Mouse (Mus musculus): ENCODE data around the gene Mocs2. TPM values are rescaled to one million over a fixed set of nuclear protein-coding genes. Genes with fewer than 3 reads are reported as not detected.

Gene Mocs2
- 10 to 100 TPM in 1 of 2 experiments, 1 to 10 TPM in 1; 5.8 to 52.3 TPM for polyA plus RNA-seq (2012; fragmentation: generic; extraction: Trizol)

DNA sequence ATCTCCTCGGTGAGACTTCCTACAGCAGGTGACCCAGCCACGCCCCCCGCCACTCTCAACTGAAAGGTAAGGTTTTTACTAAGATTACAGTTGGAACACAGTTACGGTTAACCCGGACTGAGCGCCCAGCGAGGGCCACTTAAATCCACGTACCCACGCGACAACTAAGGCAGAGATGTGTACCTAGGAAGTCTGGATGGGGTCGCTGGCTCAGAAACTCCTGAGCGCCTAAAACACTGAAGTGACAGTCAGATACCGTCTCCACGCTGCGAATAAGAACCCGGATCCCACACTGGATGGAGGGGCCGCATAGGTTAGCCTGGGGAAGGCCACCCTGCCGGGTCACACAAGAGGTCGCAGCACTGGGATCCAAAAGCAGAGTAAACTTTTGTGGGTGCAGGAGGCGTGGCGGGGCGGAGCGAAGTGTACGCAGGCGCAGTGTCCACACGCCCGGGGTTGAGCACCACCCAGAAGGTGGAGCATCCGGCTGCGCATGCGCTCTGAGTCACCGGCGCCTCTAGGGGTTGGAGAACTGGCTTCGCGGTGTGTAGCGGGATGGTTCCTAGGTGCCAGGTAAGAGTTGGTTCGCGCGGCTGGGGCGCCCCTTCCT is at the start of gene Mocs2:
Mocs2 (plus strand) TSS at position 486 of the 610 bp plus-strand sequence.

Other genes starting within 250 kb of the Mocs2 start
- under 1 TPM in 1 of 2 experiments, not detected in 1; 0.02 TPM for gene Itga2, start 113.9 kb downstream of the Mocs2 start, polyA plus RNA-seq (2012; fragmentation: generic; extraction: Trizol)

Data from C3H10T1/2 (cell line).